Mouse (Mus musculus): Measurements from ENCODE around the gene Eef1e1. TPM values are rescaled to one million over a fixed set of nuclear protein-coding genes. Genes with fewer than 3 reads are reported as not detected.
A peak's percentile ranks its signal among the peaks of the same experiment; 100 is the strongest.
"Not testable (repeated sequence)": the region's sequence is repeated elsewhere in the genome, so short reads cannot be mapped to it uniquely, and the experiment has no call there.

Gene Eef1e1
- total RNA-seq, 2 experiments from 2014 or later = 43.5 to 55.4 TPM

GRCm38 (mm10) chr13:38625492-38626228 lies 33.2 kb downstream of the Eef1e1 start:
- peak; percentile 71 for ATAC-seq (replicated peaks; ENCODE audit: poor library complexity)

GRCm38 (mm10) chr13:38624292-38624902 lies 34.5 kb downstream of the Eef1e1 start:
- ATAC-seq (replicated peaks; ENCODE audit: poor library complexity) = no peak

GRCm38 (mm10) chr13:38623296-38623695 lies 35.6 kb downstream of the Eef1e1 start:
- no peak for ATAC-seq (replicated peaks; ENCODE audit: poor library complexity)

GRCm38 (mm10) chr13:38618001-38618630 lies 40.7 kb downstream of the Eef1e1 start:
- ATAC-seq (replicated peaks; ENCODE audit: poor library complexity) = not testable (repeated sequence)

GRCm38 (mm10) chr13:38616887-38617286 lies 42.0 kb downstream of the Eef1e1 start:
- ATAC-seq (replicated peaks; ENCODE audit: poor library complexity) = no peak

- ATAC-seq (replicated peaks; ENCODE audit: poor library complexity) = peak; percentile 50
Observed at GRCm38 (mm10) chr13:38615656-38616055, 43.2 kb downstream of the Eef1e1 start.

GRCm38 (mm10) chr13:38614298-38614697 lies 44.6 kb downstream of the Eef1e1 start:
- no peak for ATAC-seq (replicated peaks; ENCODE audit: poor library complexity)

GRCm38 (mm10) chr13:38613583-38613982 lies 45.3 kb downstream of the Eef1e1 start:
- no peak for ATAC-seq (replicated peaks; ENCODE audit: poor library complexity)

- no peak for ATAC-seq (replicated peaks; ENCODE audit: poor library complexity)
Observed at GRCm38 (mm10) chr13:38612608-38613007, 46.2 kb downstream of the Eef1e1 start.

GRCm38 (mm10) chr13:38612179-38612578 lies 46.7 kb downstream of the Eef1e1 start:
- ATAC-seq (replicated peaks; ENCODE audit: poor library complexity) = no peak

- no peak for ATAC-seq (replicated peaks; ENCODE audit: poor library complexity)
Observed at GRCm38 (mm10) chr13:38610336-38610735, 48.5 kb downstream of the Eef1e1 start.

- ATAC-seq (replicated peaks; ENCODE audit: poor library complexity) = peak; percentile 38; the same call in 1 of the 2 replicates
Observed at GRCm38 (mm10) chr13:38607130-38607529, 51.7 kb downstream of the Eef1e1 start.

- no peak for ATAC-seq (replicated peaks; ENCODE audit: poor library complexity)
Observed at GRCm38 (mm10) chr13:38605353-38605752, 53.5 kb downstream of the Eef1e1 start.

GRCm38 (mm10) chr13:38602966-38603365 lies 55.9 kb downstream of the Eef1e1 start:
- no peak for ATAC-seq (replicated peaks; ENCODE audit: poor library complexity)

GRCm38 (mm10) chr13:38602243-38602832 lies 56.5 kb downstream of the Eef1e1 start:
- ATAC-seq (replicated peaks; ENCODE audit: poor library complexity) = no peak

- ATAC-seq (replicated peaks; ENCODE audit: poor library complexity) = no peak
Observed at GRCm38 (mm10) chr13:38600811-38601210, 58.0 kb downstream of the Eef1e1 start.

GRCm38 (mm10) chr13:38597076-38597475 lies 61.8 kb downstream of the Eef1e1 start:
- no peak for ATAC-seq (replicated peaks; ENCODE audit: poor library complexity)

- ATAC-seq (replicated peaks; ENCODE audit: poor library complexity) = no peak
Observed at GRCm38 (mm10) chr13:38596461-38596860, 62.4 kb downstream of the Eef1e1 start.
